Mouse (Mus musculus): ENCODE measurements around the gene Zfp638. TPM values are rescaled to one million over a fixed set of nuclear protein-coding genes. Genes with fewer than 3 reads are reported as not detected.
"Not testable (repeated sequence)": the region's sequence is repeated elsewhere in the genome, so short reads cannot be mapped to it uniquely, and the experiment has no call there.

Zfp638 gene
- total RNA-seq, 2 experiments from 2014 or later = 89.5 to 100 TPM

GRCm38 (mm10) chr6:84009915-84010302, 143.0 kb downstream of the Zfp638 start:
- DNase-seq = no peak

GRCm38 (mm10) chr6:84010303-84011225, 143.7 kb downstream of the Zfp638 start:
- peak; percentile 37 to 48 for DNase-seq

- DNase-seq = peak; percentile 74 to 87
Measured at GRCm38 (mm10) chr6:84014961-84015683, 148.2 kb downstream of the Zfp638 start.

- no peak for DNase-seq
Measured at GRCm38 (mm10) chr6:84016851-84017250, 149.9 kb downstream of the Zfp638 start.

GRCm38 (mm10) chr6:84017392-84017791, 150.5 kb downstream of the Zfp638 start:
- no peak for DNase-seq

GRCm38 (mm10) chr6:84018906-84019550, 152.1 kb downstream of the Zfp638 start:
- DNase-seq = peak; percentile 79 to 82

GRCm38 (mm10) chr6:84020002-84020401, 153.1 kb downstream of the Zfp638 start:
- DNase-seq = no peak

GRCm38 (mm10) chr6:84021990-84022389, 155.1 kb downstream of the Zfp638 start:
- no peak for DNase-seq

- DNase-seq = no peak
Measured at GRCm38 (mm10) chr6:84025636-84026035, 158.7 kb downstream of the Zfp638 start.

- DNase-seq = no peak
Measured at GRCm38 (mm10) chr6:84028791-84029190, 161.9 kb downstream of the Zfp638 start.

- no peak for DNase-seq
Measured at GRCm38 (mm10) chr6:84029775-84030174, 162.9 kb downstream of the Zfp638 start.

GRCm38 (mm10) chr6:84032516-84032915, 165.6 kb downstream of the Zfp638 start:
- DNase-seq = not testable (repeated sequence)

Other genes with a start within 250 kb of the Zfp638 start
- gene Clec4f, start 210.9 kb upstream of the Zfp638 start, total RNA-seq (2021) = not detected
- gene Cd207, start 189.3 kb upstream of the Zfp638 start, total RNA-seq (2021) = under 1 TPM in 1 of 2 experiments, not detected in 1; 0.20 TPM
- gene Vax2, start 155.8 kb upstream of the Zfp638 start, total RNA-seq (2021) = not detected
- not detected for gene Atp6v1b1, start 124.1 kb upstream of the Zfp638 start, total RNA-seq (2021)
- gene Ankrd53, start 104.5 kb upstream of the Zfp638 start, total RNA-seq (2021) = not detected
- gene Tex261, start 91.3 kb upstream of the Zfp638 start, total RNA-seq (2021) = 100 to 1,000 TPM; 135 to 214 TPM
- 10 to 100 TPM; 48.2 to 56.7 TPM for gene Nagk, start 72.1 kb upstream of the Zfp638 start, total RNA-seq (2021)
- gene Paip2b, start 35.4 kb upstream of the Zfp638 start, total RNA-seq (2021) = 10 to 100 TPM; 30.7 to 31.1 TPM
- gene Dysf, start 141.5 kb downstream of the Zfp638 start, total RNA-seq (2021) = 10 to 100 TPM; 47.5 to 51.0 TPM